ENCODE assay signal across 23 mouse cellular contexts in genomic region chr3:157901721-157902120, GRCm38 (mm10). TPM values are rescaled to one million over a fixed set of nuclear protein-coding genes. Genes with fewer than 3 reads are reported as not detected.
DNase-seq lines count a peak whose midpoint lies in the region; ATAC-seq and TF ChIP-seq lines count a peak whose summit lies in the region.
"Had no signal": no experiment of that assay in that cellular context is flagged by ENCODE, and none has a peak within 500 bp of the region (broad histone marks: within the 10 kb centered on the region; RNA-seq: fewer than 3 reads in every experiment).

No protein-coding gene starts in this region.

- no peaks in the 10 kb centered on the region for H3K27me3 ChIP-seq in kidney, embryonic 15.5 days
- no peaks in the 10 kb centered on the region for H3K27me3 ChIP-seq in kidney, embryonic 14.5 days (ENCODE audit: control insufficient read depth, insufficient read depth, low read length)
- no peaks in the 10 kb centered on the region for H3K27me3 ChIP-seq in stomach, embryonic 16.5 days (ENCODE audit: control insufficient read depth, insufficient read depth, low read length)
- H3K27me3 ChIP-seq in stomach, postnatal 0 days (ENCODE audit: control insufficient read depth, insufficient read depth, low read length), result no peaks in the 10 kb centered on the region
- H3K27me3 ChIP-seq in small intestine, adult 2 months (ENCODE audit: control insufficient read depth, insufficient read depth, low read length), result no peaks in the 10 kb centered on the region
- H3K27me3 ChIP-seq: CH12.LX; forebrain, embryonic 13.5 days; hindbrain, embryonic 12.5 days; Patski had no signal

- peaks cover 42% of the 10 kb centered on the region for H3K36me3 ChIP-seq in kidney, embryonic 15.5 days
- peaks cover 9% of the 10 kb centered on the region for H3K36me3 ChIP-seq in kidney, embryonic 14.5 days (ENCODE audit: control insufficient read depth, insufficient read depth, low read length)
- no peaks in the 10 kb centered on the region for H3K36me3 ChIP-seq in stomach, embryonic 16.5 days (ENCODE audit: control insufficient read depth, insufficient read depth, low read length)
- no peaks in the 10 kb centered on the region for H3K36me3 ChIP-seq in stomach, postnatal 0 days (ENCODE audit: control insufficient read depth, insufficient read depth, low read length)
- peaks cover 20% of the 10 kb centered on the region for H3K36me3 ChIP-seq in small intestine, adult 2 months (ENCODE audit: control insufficient read depth, insufficient read depth, low read length)
- H3K36me3 ChIP-seq: G1E; hindbrain, embryonic 12.5 days had no signal

- H3K4me3 ChIP-seq in kidney, embryonic 15.5 days (replicated peaks), result no peak overlapping the region
- H3K4me3 ChIP-seq in kidney, embryonic 14.5 days (ENCODE audit: low read length), result no peak overlapping the region
- H3K4me3 ChIP-seq in stomach, embryonic 16.5 days (replicated peaks; ENCODE audit: low read length), result no peak overlapping the region
- H3K4me3 ChIP-seq in stomach, postnatal 0 days (ENCODE audit: low read depth, low read length), result no peak overlapping the region
- no peak overlapping the region for H3K4me3 ChIP-seq in small intestine, adult 2 months (ENCODE audit: low read depth, low read length)
- H3K4me3 ChIP-seq: forebrain, embryonic 10.5 days; forebrain, embryonic 13.5 days; hindbrain, embryonic 12.5 days had no signal

- TF ChIP-seq POLR2A in small intestine, adult 2 months (IDR thresholded peaks at IDR 0.05; ENCODE audit: low read depth, low read length), result no peak

- no peak for DNase-seq in stomach, postnatal 0 days (ENCODE audit: low spot score)
- DNase-seq in gastrocnemius, postnatal 25 days, result no peak
- DNase-seq: adrenal gland, postnatal 10 days; adrenal gland, postnatal 36 days; cerebellum, adult 18-20 months; cerebellum, adult 9-10 months; cerebellum, postnatal 14 days; gastrocnemius, postnatal 10 days; heart, adult 11 months had no signal

- ATAC-seq in kidney, embryonic 15.5 days (replicated peaks; ENCODE audit: low FRiP score), result no peak
- ATAC-seq in kidney, embryonic 14.5 days (ENCODE audit: low FRiP score, low TSS enrichment), result no peak; the same call in 1 of the 2 replicates
- ATAC-seq in stomach, embryonic 16.5 days (ENCODE audit: insufficient read depth, low FRiP score), result peak; percentile 21; the same call in 1 of the 2 replicates
- no peak for ATAC-seq in stomach, postnatal 0 days (ENCODE audit: low FRiP score, low TSS enrichment)
- ATAC-seq: forebrain, embryonic 13.5 days; forebrain, embryonic 16.5 days; hindbrain, embryonic 16.5 days; Patski had no signal

- no peak for TF ChIP-seq CTCF in stomach, postnatal 0 days (IDR thresholded peaks at IDR 0.05; ENCODE audit: low read depth)
- no peak for TF ChIP-seq CTCF in small intestine, adult 2 months (IDR thresholded peaks at IDR 0.05; ENCODE audit: extremely low read depth, insufficient read length, insufficient replicate concordance, low read depth, low read length)

- H3K4me1 ChIP-seq in kidney, embryonic 15.5 days, result no peaks in the 10 kb centered on the region
- no peaks in the 10 kb centered on the region for H3K4me1 ChIP-seq in kidney, embryonic 14.5 days (ENCODE audit: control insufficient read depth, insufficient read depth, low read length)
- H3K4me1 ChIP-seq in stomach, embryonic 16.5 days (ENCODE audit: control insufficient read depth, insufficient read depth, low read length), result no peaks in the 10 kb centered on the region
- no peaks in the 10 kb centered on the region for H3K4me1 ChIP-seq in stomach, postnatal 0 days (replicated peaks; ENCODE audit: control insufficient read depth, insufficient read depth)
- H3K4me1 ChIP-seq in small intestine, adult 2 months (ENCODE audit: control insufficient read depth, insufficient read depth, insufficient read length, low read length), result peaks cover 8% of the 10 kb centered on the region; the same call in 1 of the 2 replicates
- H3K4me1 ChIP-seq: forebrain, embryonic 10.5 days; forebrain, embryonic 13.5 days; hindbrain, embryonic 12.5 days had no signal

- H3K4me2 ChIP-seq in kidney, embryonic 15.5 days, result no peak overlapping the region
- H3K4me2 ChIP-seq in kidney, embryonic 14.5 days (replicated peaks; ENCODE audit: low read depth, low read length), result no peak overlapping the region
- H3K4me2 ChIP-seq in stomach, embryonic 16.5 days (ENCODE audit: low read depth, low read length), result no peak overlapping the region
- no peak overlapping the region for H3K4me2 ChIP-seq in stomach, postnatal 0 days (replicated peaks; ENCODE audit: low read depth)
- H3K4me2 ChIP-seq: forebrain, embryonic 13.5 days; heart, embryonic 11.5 days; hindbrain, embryonic 12.5 days had no signal

- no peak for TF ChIP-seq EP300 in stomach, postnatal 0 days (optimal IDR thresholded peaks at IDR 0.05)

- 70% methylated on average over 5 of the region's 5 CpGs for WGBS in kidney, embryonic 15.5 days
- WGBS in kidney, embryonic 14.5 days, result 64% methylated on average over 5 of the region's 5 CpGs
- 81% methylated on average over 5 of the region's 5 CpGs for WGBS in stomach, embryonic 16.5 days
- WGBS in stomach, postnatal 0 days, result 84% methylated on average over 5 of the region's 5 CpGs
- 55% methylated on average over 5 of the region's 5 CpGs for WGBS in small intestine, adult 2 months

- 0 out of 2 replicates have a peak overlapping the region, but pooled peaks have one; percentile 20 for H3K27ac ChIP-seq in kidney, embryonic 15.5 days
- no peak overlapping the region for H3K27ac ChIP-seq in kidney, embryonic 14.5 days (ENCODE audit: low read depth, low read length)
- H3K27ac ChIP-seq in stomach, embryonic 16.5 days (ENCODE audit: low read length), result no peak overlapping the region
- no peak overlapping the region for H3K27ac ChIP-seq in stomach, postnatal 0 days (replicated peaks)
- peak overlapping the region; percentile 55; the same call in 1 of the 2 replicates for H3K27ac ChIP-seq in small intestine, adult 2 months (ENCODE audit: insufficient read depth, low read depth, low read length)
- H3K27ac ChIP-seq: forebrain, embryonic 10.5 days; forebrain, embryonic 13.5 days; hindbrain, embryonic 12.5 days had no signal

- no peaks in the 10 kb centered on the region for H3K9me3 ChIP-seq in kidney, embryonic 15.5 days (replicated peaks)
- no peaks in the 10 kb centered on the region for H3K9me3 ChIP-seq in kidney, embryonic 14.5 days (ENCODE audit: control insufficient read depth, low read length)
- no peaks in the 10 kb centered on the region for H3K9me3 ChIP-seq in stomach, embryonic 16.5 days (replicated peaks; ENCODE audit: control insufficient read depth, low read length)
- no peaks in the 10 kb centered on the region for H3K9me3 ChIP-seq in stomach, postnatal 0 days (ENCODE audit: control insufficient read depth, low read length)
- H3K9me3 ChIP-seq: forebrain, embryonic 10.5 days; forebrain, embryonic 13.5 days; G1E; hindbrain, embryonic 12.5 days had no signal

- no peak overlapping the region for H3K9ac ChIP-seq in kidney, embryonic 15.5 days
- no peak overlapping the region for H3K9ac ChIP-seq in kidney, embryonic 14.5 days (ENCODE audit: low read depth, low read length)
- no peak overlapping the region for H3K9ac ChIP-seq in stomach, embryonic 16.5 days (ENCODE audit: low read length)
- no peak overlapping the region for H3K9ac ChIP-seq in stomach, postnatal 0 days (ENCODE audit: low read length)
- H3K9ac ChIP-seq: forebrain, embryonic 13.5 days; hindbrain, embryonic 12.5 days had no signal

RNA-seq across cellular contexts. Expression of gene Cth, which starts 23.2 kb away (rescaled TPM):
- 45.7 and 47.0 TPM in 2 replicates for polyA plus RNA-seq in kidney, embryonic 15.5 days (2015; fragmentation: Nextera tagmentation; extraction: Ambion mirVana)
- 32.6 and 33.8 TPM in 2 replicates for polyA plus RNA-seq in kidney, embryonic 14.5 days (2014; fragmentation: Nextera tagmentation; extraction: Ambion mirVana)
- 21.7 and 23.7 TPM in 2 replicates for polyA plus RNA-seq in stomach, embryonic 16.5 days (2015; fragmentation: Nextera tagmentation; extraction: Ambion mirVana)
- polyA plus RNA-seq in stomach, postnatal 0 days (2015; fragmentation: Nextera tagmentation; extraction: Ambion mirVana), result 8.5 and 9.3 TPM in 2 replicates
- 9.9 and 15.2 TPM in 2 replicates for polyA plus RNA-seq in small intestine, adult 2 months (2012; rRNA removed)
- total RNA-seq in gastrocnemius, postnatal 25 days (2021), result 1 to 10 TPM; 2.7 to 3.1 TPM
- total RNA-seq: G1E; hematopoietic stem cell, adult 5-6 weeks had no signal
- polyA plus RNA-seq: G1E had no signal

RNA-seq across cellular contexts. Expression of gene Ankrd13c, which starts 45.3 kb away (rescaled TPM):
- polyA plus RNA-seq in kidney, embryonic 15.5 days (2015; fragmentation: Nextera tagmentation; extraction: Ambion mirVana), result 24.6 and 25.3 TPM in 2 replicates
- polyA plus RNA-seq in kidney, embryonic 14.5 days (2014; fragmentation: Nextera tagmentation; extraction: Ambion mirVana), result 21.7 and 26.4 TPM in 2 replicates
- 13.6 and 16.7 TPM in 2 replicates for polyA plus RNA-seq in stomach, embryonic 16.5 days (2015; fragmentation: Nextera tagmentation; extraction: Ambion mirVana)
- polyA plus RNA-seq in stomach, postnatal 0 days (2015; fragmentation: Nextera tagmentation; extraction: Ambion mirVana), result 13.2 and 15.9 TPM in 2 replicates
- 13.9 and 29.5 TPM in 2 replicates for polyA plus RNA-seq in small intestine, adult 2 months (2012; rRNA removed)
- total RNA-seq in gastrocnemius, postnatal 25 days (2021), result 10 to 100 TPM; 25.1 to 27.1 TPM

Comparison
In these comparisons a context has a peak if more than half of its experiments do, and no peak if none do; other contexts are left out.
1. H3K27ac ChIP-seq: peak in kidney, embryonic 15.5 days (single experiment) and small intestine, adult 2 months (single experiment); none in kidney, embryonic 14.5 days (single experiment), stomach, embryonic 16.5 days (single experiment) and stomach, postnatal 0 days (single experiment).